Mouse (Mus musculus): ENCODE measurements around the gene Olfr353.

Olfr353 gene

GRCm38 (mm10) chr2:36892836-36893235, at the start of gene Olfr353:
Gene Olfr353, minus strand, starts transcription at chr2:36892936.
- no peak for DNase-seq

DNA sequence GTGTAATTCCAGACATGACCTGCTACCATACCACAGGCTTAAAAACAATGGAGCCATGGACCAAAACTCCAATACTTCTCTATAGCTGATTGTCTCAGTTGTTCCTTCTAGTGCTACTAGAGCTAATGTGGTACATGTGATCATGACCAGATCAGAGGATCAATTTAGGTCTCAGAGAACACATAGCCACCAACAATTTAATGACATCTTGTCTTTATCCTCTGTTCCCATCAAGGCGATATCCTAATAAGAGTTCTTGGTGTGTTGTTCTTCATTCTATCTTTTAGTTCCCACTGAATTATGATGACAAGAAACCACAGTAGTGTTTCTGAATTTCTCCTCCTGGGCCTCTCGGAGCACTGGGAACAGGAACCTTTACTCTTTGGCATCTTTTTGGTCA, 44.1 kb upstream of the Olfr353 start, which contains the start of gene Olfr356:
Gene Olfr356 (plus strand): TSS at position 301 of the 400 bp plus-strand sequence.
- no peak for DNase-seq

DNA sequence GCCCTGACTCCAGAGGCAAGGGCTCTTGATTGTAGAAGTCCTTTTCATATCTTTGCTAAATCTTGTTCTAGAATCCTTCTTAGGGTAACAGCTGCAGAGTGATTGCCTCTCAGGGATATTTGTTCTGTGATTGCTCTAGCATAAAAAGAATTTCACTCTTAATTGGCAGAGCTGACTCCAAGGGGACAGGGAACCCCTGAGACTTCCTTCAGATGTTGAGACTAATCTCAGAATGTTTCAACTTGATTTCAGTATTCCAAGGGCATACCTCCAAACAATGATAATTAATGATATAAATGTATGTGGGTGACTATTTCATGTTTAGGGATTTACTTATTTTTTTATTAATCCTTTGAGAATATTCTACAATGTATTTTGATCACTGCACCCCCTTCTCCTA, 36.1 kb upstream of the Olfr353 start, which contains the start of gene Olfr355:
Gene Olfr355 (minus strand): TSS at position 101 of the 400 bp plus-strand sequence.
- no peak for DNase-seq

DNA sequence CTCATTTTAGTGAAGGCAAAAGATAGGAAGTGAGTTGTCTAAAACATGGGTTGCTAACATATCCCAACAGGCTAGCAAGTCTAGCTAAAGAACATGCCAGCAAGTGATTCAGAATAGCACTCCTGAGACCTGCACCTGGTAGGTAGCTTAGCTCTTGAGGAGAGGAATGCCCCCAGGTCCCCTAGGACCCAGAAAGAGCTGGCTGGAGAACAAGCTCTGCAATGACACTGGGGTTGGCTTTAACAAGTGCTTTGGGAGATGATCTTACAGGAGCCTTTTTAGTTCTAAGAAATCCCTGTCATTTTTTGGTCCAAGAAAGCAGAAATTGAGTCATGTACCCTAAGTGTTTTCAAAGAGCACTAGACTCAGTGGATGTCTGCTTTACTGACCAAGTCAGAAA, 12.6 kb upstream of the Olfr353 start, which contains the start of gene Olfr354:
Gene Olfr354 (plus strand): TSS at position 301 of the 400 bp plus-strand sequence.
- no peak for DNase-seq

DNA sequence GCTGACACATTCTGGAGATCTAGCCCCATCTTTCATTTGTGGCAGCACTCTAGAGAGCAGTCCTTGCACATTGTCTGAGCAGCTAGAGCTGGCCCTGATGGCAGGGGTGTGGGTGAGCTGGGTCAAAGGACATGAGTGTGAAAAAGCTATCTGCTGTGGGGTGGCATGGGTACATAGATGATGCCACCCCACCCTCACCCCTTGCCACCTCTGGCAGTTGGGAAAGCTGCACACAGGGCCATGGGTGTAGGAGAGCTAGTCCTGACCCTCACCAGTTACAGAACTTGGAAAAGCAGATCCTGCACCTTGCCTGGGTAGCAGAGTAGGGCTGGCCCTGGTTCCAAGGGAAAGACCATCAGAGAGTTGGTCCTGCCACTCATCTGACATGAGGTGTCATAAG, 4.4 kb upstream of the Olfr353 start:
- DNase-seq: no peak

DNA sequence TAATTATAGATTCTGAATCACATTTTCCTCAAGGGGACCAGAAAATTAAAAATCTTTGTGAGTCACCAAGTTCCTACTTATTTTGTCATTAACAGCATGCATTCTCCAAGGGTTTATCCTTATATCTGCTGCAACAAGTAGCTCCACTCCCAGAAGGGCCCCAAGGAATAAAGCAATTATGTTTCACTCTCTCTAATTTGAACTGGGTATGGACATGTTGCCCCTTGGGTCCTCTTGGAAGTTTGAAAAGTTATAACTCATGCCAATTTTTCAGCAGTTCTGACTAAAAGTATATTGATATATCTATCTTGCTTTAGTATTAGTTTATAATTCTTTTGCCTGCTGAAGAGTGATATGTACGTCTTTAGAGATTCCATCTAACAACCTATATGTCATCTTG, 24.6 kb downstream of the Olfr353 start, which contains the start of gene Olfr352:
Gene Olfr352 (plus strand): TSS at position 301 of the 400 bp plus-strand sequence.
- DNase-seq: no peak

DNA sequence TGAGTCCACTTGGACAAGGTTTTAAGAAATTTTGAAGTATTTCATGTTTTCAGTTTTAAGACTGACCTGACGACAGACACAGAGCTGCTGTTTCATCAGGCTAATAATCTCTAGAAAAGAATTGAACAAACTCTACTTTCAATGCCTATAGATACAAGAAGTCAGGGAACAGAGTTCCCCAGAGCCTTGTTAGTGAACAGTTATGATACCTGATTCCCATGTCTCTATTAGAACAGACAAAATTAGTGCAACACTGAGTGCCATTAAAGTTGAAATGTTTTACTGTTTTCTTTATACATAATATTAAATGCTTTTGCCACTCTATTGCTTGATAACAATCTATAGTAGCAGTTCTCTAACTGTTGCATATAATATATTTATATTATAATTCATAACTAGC, 30.2 kb downstream of the Olfr353 start, which contains the start of gene Olfr351:
Gene Olfr351 (minus strand): TSS at position 101 of the 400 bp plus-strand sequence.
- no peak for DNase-seq

DNA sequence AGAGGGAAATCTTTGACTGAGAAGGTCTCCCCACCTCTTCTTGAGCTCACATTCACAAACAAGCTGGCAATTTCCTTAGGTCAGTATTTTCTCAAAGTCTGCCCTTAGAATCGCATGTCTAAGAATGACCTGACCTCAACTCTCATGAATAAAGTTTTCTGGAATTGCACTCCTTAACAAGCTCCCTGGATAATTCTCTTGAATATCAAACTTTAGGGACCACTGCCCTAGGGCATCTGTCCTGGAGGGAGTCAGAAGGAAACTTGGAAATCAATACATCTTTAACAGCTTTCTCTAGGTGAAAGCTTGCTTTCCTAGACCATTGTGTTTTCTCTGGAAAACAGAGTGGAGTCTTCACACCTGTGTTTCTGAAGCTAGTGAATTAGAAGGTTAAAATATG, 46.7 kb downstream of the Olfr353 start, which contains the start of gene Olfr350:
Gene Olfr350 (plus strand): TSS at position 301 of the 400 bp plus-strand sequence.
- DNase-seq: no peak
